Mouse (Mus musculus): ENCODE measurements at regions not wholly inside any gene's neighbourhood (a gene's known extent, or its start where the extent isn't known, plus 50 kb on each side); places are given as distances from the start of the nearest gene placed in this dataset.
"Not testable (repeated sequence)": the region's sequence is repeated elsewhere in the genome, so short reads cannot be mapped to it uniquely, and the experiment has no call there.

DNA sequence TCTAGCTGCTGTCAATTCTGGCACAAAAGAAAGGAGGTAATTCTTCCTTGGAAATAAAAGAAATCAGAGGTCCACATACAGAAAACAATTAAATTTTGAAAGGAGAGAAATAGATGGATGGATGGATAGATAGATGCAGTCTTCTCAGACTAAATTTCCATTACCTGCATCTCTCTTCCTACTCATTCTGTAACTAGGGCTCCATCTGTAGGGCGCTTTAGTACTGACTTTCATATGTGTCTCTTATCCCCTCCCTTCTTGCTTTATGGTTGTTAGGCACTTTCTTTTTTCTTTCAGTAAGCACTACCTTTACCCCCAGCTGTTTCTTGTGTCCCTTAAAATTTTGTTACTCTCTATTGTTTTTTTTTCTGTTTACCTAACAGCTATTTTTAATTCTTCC, 72.9 kb upstream of the Olfr1324 start:
- DNase-seq (ENCODE audit: low spot score), result no peak

DNA sequence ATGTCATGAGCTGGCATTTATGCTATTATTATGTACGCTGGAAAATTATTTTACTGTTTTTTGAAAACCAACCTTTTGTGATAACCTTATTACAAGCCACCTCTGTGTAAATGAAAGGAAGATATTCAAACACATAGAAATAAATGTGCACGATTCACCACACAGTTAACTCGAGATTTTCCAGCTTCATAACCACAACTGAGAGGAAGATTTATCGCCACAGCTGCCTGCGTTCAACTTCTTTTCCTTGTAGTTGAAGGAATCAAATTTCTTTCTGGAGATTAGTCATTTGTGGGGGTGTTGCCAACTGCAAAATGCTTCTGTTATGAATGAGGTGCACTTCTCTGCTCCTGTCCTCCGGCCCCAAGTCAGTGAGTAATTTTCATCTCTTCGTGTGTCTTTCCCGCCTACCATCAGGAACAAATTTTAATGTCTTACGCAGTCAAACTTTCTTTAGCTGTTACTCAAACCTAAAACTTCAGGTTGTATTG, 62.2 kb upstream of the Olfr1324 start:
- DNase-seq (ENCODE audit: low spot score), result not testable (repeated sequence)
